Mouse (Mus musculus): ENCODE results near the gene Arih2.

Arih2 gene

DNA sequence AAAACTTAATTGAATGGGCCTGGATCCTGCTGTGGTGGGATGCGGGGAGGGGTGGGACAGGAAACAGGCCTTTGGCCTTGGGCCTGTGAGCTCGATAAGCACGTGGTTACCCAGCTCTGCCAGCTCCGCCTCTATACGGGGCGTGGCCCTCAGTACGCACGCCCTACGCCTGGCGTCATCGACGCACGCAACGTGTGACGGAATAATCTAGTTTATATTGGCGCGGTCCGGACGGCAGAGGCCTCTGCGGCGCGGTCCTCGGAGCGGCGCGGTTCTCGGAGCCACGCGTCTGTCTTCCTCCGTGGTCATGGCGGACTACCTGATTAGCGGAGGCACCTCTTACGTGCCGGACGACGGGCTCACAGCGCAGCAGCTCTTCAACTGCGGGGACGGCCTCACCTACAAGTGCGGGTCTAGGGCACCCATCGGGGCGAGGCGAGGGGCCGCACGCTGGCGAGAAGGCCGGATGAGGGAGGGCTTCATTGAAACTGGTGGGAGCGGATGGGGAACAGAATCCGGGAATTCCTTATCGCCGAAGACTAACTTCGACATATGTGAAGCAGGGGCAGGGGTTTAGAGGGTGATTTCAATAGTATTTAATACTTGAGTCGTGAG, 88.9 kb downstream of the Arih2 start, which contains the start of gene Impdh2:
Gene Impdh2 (plus strand): TSS at position 60 of the 615 bp plus-strand sequence.
- peak; percentile 99 for DNase-seq (ENCODE audit: low read depth)

DNA sequence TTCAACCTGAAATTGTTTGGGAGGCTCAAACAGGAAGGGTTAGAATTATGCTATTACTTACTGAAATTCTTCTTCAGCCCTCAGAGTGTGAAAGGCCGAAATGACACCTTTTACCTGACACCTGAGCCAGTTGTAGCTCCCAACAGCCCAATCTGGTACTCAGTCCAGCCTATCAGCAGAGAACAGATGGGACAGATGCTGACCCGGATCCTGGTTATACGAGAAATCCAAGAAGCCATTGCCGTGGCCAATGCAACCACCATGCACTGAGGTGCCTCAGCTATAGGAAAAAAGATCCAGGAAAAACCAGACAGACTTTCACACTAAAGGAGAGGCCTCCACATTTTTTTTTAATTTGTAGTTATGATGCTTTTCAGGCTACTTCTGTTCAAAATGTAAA, 90.0 kb downstream of the Arih2 start:
- no peak for DNase-seq (ENCODE audit: low read depth)
